Mouse (Mus musculus) limb, embryonic 10.5 days (tissue): Measurements from ENCODE around the gene Pcnp. TPM values are rescaled to one million over a fixed set of nuclear protein-coding genes. Genes with fewer than 3 reads are reported as not detected.
"Not testable (repeated sequence)": the region's sequence is repeated elsewhere in the genome, so short reads cannot be mapped to it uniquely, and the experiment has no call there.

Experiments used
- DNase-seq: peaks from one replicate; pipeline ENCODE4 v3.0.0-alpha.2; 2017; ENCODE audit warnings: low spot score
- H3K27ac ChIP-seq: fragments of 300-500 bp; sonication (generic); 2 replicates; pipeline ENCODE4 v1.5.1; 2016; ENCODE audit warnings: mild to moderate bottlenecking
- H3K27me3 ChIP-seq: fragments of 300-500 bp; sonication (generic); 2 replicates; pipeline ENCODE4 v1.6.1; 2016; ENCODE audit warnings: low read depth, mild to moderate bottlenecking; ENCODE audit not compliant: poor library complexity, severe bottlenecking
- H3K36me3 ChIP-seq: fragments of 300-500 bp; sonication (generic); 2 replicates; pipeline ENCODE4 v1.6.1; 2016; ENCODE audit warnings: mild to moderate bottlenecking, moderate library complexity
- H3K4me1 ChIP-seq: fragments of 300-500 bp; sonication (generic); 2 replicates; pipeline ENCODE4 v1.6.1; 2016
- H3K4me3 ChIP-seq: fragments of 300-500 bp; sonication (generic); 2 replicates; pipeline ENCODE4 v1.5.1; 2016; ENCODE audit warnings: mild to moderate bottlenecking, moderate library complexity
- H3K9me3 ChIP-seq: fragments of 300-500 bp; sonication (generic); replicated peaks from 2 replicates; pipeline ENCODE4 v1.6.1; 2016; ENCODE audit warnings: mild to moderate bottlenecking
- WGBS: fragments of 180-500 bp; shearing (Covaris S2); methylation state at CpG from one replicate; pipeline ENCODE4 v1.1.7; 2016; 5-methylcytosine and 5-hydroxymethylcytosine counted together
- microRNA-seq: library from miRNA; unstranded; fragments of <30 nt; microRNA quantifications from one replicate; pipeline ENCODE4, GENCODE M21; 2017
- polyA plus RNA-seq: library from polyadenylated mRNA; unstranded; fragments of >200 nt; fragmentation: Nextera tagmentation; extraction: Ambion mirVana; gene quantifications from 2 replicates; pipeline ENCODE4 v1.2.1, GENCODE M21; 2016

The Pcnp gene
- polyA plus RNA-seq, 1 experiment from 2014 or later = 293 TPM

DNA sequence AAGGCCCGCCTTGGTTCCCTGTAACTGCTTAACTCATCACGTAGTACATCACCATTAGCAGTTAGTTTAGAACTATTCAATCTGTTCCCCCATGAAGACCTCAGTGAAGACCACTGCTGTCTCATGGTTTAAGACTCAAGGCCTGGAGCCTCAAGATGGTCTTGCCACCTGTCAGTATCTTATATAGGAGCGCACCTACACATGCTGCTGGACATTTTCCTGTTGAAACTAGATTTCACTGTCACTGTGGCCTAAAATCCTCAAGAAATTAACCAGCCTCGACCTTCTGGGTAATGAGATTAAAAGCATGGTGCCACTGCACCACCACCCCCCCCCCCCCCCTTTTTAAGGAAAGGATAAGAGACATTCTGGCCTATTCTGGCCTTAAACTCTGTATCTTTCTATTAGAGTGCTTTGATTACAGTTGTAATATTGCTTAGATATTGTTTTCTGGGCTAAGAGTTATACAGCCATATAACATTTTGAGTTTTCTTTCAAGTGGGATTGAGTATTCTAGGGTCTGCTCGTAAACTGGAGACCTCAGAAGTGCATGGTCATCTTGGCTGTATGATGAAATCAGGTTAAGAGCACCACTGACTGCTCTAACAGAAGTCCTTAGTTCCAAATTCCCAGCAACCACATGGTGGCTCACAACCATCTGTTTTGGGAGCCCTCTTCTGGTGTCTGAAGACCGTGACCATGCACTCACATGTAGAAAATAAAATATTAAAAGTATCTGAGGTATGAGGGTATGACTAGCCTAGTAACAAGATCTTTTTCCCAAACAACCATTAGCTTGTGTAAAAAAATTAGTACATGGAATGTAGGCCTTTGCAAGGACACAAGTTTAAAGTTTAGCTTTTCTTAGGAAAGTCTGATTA, 57.6 kb downstream of the Pcnp start:
- Histone ChIP-seq H3K36me3 (peaks cover 54% of the 10 kb centered on the region), H3K27me3 (no peaks in the 10 kb centered on the region), H3K9me3 (no peaks in the 10 kb centered on the region), H3K4me3 (no peak overlapping the region), H3K27ac (no peak overlapping the region), H3K4me1 (peaks cover 17% of the 10 kb centered on the region)
- no peak for DNase-seq
- 83% methylated on average over 6 of the region's 6 CpGs for WGBS

DNA sequence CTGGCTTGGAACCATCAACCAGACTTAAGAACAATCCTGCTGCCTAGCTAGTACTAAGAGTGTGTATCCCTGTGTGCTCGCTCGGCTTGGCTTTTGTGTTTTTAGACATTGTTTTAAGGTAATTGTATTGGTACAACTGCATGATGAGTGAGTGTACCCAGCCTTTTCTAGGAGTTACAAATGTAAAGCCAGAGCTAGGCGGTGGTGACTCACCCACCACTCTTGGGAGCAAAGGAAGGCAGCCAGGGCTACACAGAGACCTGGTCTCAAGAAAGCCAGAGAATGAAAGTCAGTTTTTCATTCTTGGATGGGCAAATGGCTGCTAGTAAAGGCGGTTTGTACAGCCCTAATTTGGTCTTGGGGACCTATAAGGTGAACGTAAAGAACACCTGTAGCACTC, 59.1 kb downstream of the Pcnp start:
- DNase-seq = no peak
- Histone ChIP-seq H3K36me3 (peaks cover 54% of the 10 kb centered on the region), H3K27me3 (no peaks in the 10 kb centered on the region), H3K9me3 (no peaks in the 10 kb centered on the region), H3K4me3 (no peak overlapping the region), H3K4me1 (peaks cover 18% of the 10 kb centered on the region), H3K27ac (no peak overlapping the region)
- 94% methylated on average over 5 of the region's 5 CpGs for WGBS

- no peak for DNase-seq
- Histone ChIP-seq H3K27ac (no peak overlapping the region), H3K36me3 (peaks cover 54% of the 10 kb centered on the region), H3K4me1 (peaks cover 13% of the 10 kb centered on the region), H3K9me3 (no peaks in the 10 kb centered on the region), H3K27me3 (no peaks in the 10 kb centered on the region), H3K4me3 (no peak overlapping the region)
- 94% methylated on average over 3 of the region's 3 CpGs for WGBS
Measured at GRCm38 (mm10) chr16:55969147-55969546, 60.4 kb downstream of the Pcnp start.

DNA sequence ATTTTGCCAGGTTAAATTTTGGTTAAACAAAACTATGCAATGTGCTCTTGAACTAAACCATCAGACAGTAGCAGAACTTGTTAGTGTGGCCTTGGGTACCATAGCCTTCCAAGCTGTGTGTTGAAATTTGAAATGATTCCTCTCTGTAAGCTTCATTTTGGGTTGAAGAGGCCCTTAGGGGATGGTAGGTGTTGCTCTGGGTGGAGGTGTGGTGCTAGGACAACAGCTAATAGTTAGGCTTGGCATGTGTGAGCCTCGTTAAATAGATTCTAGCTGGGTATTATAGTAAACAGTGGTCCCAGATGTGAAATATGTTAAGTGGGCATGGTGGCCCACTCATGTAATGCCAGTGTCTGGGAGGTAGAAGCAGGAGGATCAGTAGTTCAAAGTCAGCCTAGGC, 62.3 kb downstream of the Pcnp start:
- no peaks in the 10 kb centered on the region for H3K27me3 ChIP-seq
- H3K4me1 ChIP-seq = peaks cover 9% of the 10 kb centered on the region
- peak overlapping the region; percentile 93 for H3K27ac ChIP-seq
- H3K4me3 ChIP-seq = peak overlapping the region; percentile 82
- peaks cover 49% of the 10 kb centered on the region for H3K36me3 ChIP-seq
- 46% methylated on average over 1 of the region's 1 CpGs for WGBS
- H3K9me3 ChIP-seq = no peaks in the 10 kb centered on the region
- no peak for DNase-seq

- peaks cover 9% of the 10 kb centered on the region for H3K4me1 ChIP-seq
- peaks cover 41% of the 10 kb centered on the region for H3K36me3 ChIP-seq
- DNase-seq = peak; percentile 95
- H3K4me3 ChIP-seq = peak within 1 kb of the TSS; percentile 82
- H3K27me3 ChIP-seq = no peaks in the 10 kb centered on the region
- H3K9me3 ChIP-seq = no peaks in the 10 kb centered on the region
- WGBS = under 1% methylated on average over 42 of the region's 42 CpGs
- peak within 1 kb of the TSS; percentile 93 for H3K27ac ChIP-seq
Measured at GRCm38 (mm10) chr16:55966212-55966871, 63.2 kb downstream of the Pcnp start, which contains the start of gene Rpl24. TSS of gene Rpl24 (plus strand) at chr16:55966275.

DNA sequence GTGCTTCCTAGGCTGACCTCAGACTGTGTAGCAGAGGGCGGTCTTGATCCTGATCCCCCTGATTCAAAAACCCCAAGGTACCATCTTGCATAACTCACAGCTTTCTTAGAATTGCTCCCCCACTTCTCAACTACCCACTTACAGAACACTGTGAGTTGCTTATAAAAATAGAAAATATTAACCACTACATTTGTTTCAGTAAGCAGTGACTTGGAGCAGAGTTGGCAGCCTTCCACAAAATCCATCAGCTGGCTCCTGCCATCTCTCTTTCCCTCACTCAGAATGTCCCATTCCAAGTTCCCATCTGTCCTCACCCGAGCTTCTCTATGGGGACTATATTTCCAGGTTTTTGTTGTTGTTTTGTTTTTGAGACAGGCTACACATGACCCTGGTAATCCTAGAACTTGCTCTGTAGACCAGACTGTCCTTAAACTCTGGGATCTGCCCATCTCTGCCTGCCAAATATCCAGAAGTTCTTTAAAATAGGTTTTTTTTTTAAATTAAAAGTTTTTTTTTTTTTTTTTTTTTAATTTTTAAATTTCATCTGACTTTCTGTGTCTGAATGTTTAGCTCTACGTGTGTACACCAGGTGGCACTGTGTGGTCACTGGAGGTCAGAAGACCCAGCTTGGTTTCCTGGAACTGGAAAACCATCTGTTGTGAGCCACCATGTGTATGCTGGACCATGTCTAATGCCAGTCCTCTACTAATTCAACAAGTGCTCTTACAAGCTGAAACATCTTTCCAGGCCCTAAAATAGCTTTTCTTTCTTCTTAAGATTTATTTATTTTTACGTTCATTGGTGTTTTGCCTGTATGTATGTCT, 65.2 kb downstream of the Pcnp start:
- Histone ChIP-seq H3K36me3 (peaks cover 20% of the 10 kb centered on the region), H3K27ac (no peak overlapping the region), H3K4me3 (no peak overlapping the region), H3K4me1 (peaks cover 9% of the 10 kb centered on the region), H3K27me3 (no peaks in the 10 kb centered on the region), H3K9me3 (no peaks in the 10 kb centered on the region)
- 64% methylated on average over 4 of the region's 4 CpGs for WGBS
- DNase-seq = no peak

GRCm38 (mm10) chr16:55963068-55963467, 66.5 kb downstream of the Pcnp start:
- not testable (repeated sequence) for H3K36me3 ChIP-seq, H3K27me3 ChIP-seq, H3K27ac ChIP-seq, H3K4me1 ChIP-seq, H3K9me3 ChIP-seq, DNase-seq, H3K4me3 ChIP-seq
- WGBS = 91% methylated on average over 6 of the region's 11 CpGs

Small RNAs within 50 kb of the gene (microRNA-seq; reads per million reads assigned to microRNA genes)
- not detected for gene Gm24047

Other genes starting within 250 kb of the Pcnp start
- 2.6 and 3.0 TPM in 2 replicates for gene Nfkbiz, start 190.8 kb downstream of the Pcnp start, polyA plus RNA-seq
- 0.55 and 0.82 TPM in 2 replicates for gene Nxpe3, start 134.5 kb downstream of the Pcnp start, polyA plus RNA-seq
- gene Cep97, start 94.9 kb downstream of the Pcnp start, polyA plus RNA-seq = 14.2 and 15.6 TPM in 2 replicates
- gene Rpl24, start 63.5 kb downstream of the Pcnp start, polyA plus RNA-seq = 711 and 800 TPM in 2 replicates
- gene Zbtb11, start 55.9 kb downstream of the Pcnp start, polyA plus RNA-seq = 16.0 and 19.2 TPM in 2 replicates
- 35.2 and 35.6 TPM in 2 replicates for gene Trmt10c, start 8.1 kb upstream of the Pcnp start, polyA plus RNA-seq
- 22.8 and 31.6 TPM in 2 replicates for gene Senp7, start 18.6 kb upstream of the Pcnp start, polyA plus RNA-seq
- 0.03 and 0.05 TPM in 2 replicates for gene Impg2, start 174.6 kb upstream of the Pcnp start, polyA plus RNA-seq